Mouse (Mus musculus) liver, embryonic 14.5 days (tissue): ENCODE results near the gene Dusp2.

Experiments used
- CTCF ChIP-seq: IDR thresholded peaks from 2 replicates; pipeline ENCODE4 v1.5.1; 2016; ENCODE audit warnings: antibody characterized with exemption, low read depth, control low read depth
- EP300 ChIP-seq: IDR thresholded peaks from 2 replicates; pipeline ENCODE4 v1.6.1; 2016; ENCODE audit warnings: antibody characterized with exemption, low read depth

- TF ChIP-seq CTCF: no peak
- TF ChIP-seq EP300: no peak
Observed at GRCm38 (mm10) chr2:127297001-127297805, 38.8 kb upstream of the Dusp2 start.
